Mouse (Mus musculus) bone marrow macrophage, adult 2 months (primary cell): ENCODE measurements around the gene Arhgef1.

Experiments
- CTCF ChIP-seq: IDR thresholded peaks from 2 replicates; pipeline ENCODE4 v1.5.1; 2012; ENCODE audit warnings: low read depth, mild to moderate bottlenecking, low read length, moderate library complexity
- POLR2A ChIP-seq: IDR thresholded peaks from 2 replicates; pipeline ENCODE4 v1.6.1; 2012; ENCODE audit warnings: mild to moderate bottlenecking, low read depth, low read length, borderline replicate concordance

DNA sequence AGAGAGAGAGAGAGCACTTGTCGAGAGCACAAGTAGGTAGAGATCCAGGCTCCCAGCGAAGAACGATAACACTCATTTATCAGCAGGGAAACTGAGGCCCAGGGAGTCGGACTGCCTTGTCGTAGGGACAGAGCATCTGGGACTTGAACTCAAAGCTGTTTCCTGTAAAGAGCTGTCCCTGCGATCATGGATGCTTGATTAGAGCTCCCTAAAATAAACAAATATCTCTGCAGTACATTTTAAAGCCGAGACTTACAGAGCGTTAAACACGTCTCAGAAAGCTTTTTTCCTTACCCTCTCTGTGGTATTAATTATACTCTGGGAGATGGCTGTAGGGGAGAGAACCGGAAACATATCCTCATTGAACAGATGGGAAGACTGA lies 723 bp downstream of the Arhgef1 start:
- TF ChIP-seq CTCF = no peak
- no peak for TF ChIP-seq POLR2A
